Mouse (Mus musculus): ENCODE data around the gene Alg12.

DNA sequence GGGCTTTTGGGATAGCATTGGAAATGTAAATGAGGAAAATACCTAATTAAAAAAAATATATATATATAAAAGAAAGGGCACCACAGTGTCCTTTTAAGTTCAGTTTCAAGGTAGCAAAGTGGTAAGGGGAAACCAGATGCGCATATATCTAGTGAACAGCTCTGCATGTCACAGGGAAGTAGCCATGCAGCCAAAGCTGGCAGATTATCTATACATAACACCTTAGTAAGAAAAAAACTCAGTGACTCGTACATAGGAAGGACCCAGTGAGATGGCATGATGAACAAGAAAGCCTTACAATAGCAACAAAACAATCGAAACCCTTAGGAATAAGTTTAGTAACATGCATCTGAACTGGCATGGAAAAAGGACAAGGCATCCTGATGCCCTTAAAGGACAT is 17.2 kb downstream of the Alg12 start:
- no peak for TF ChIP-seq CTCF (IDR thresholded peaks at IDR 0.05; ENCODE audit: low read depth, low read length)
- no peak for TF ChIP-seq POLR2A (IDR thresholded peaks at IDR 0.05; ENCODE audit: borderline replicate concordance, low read depth, low read length)
